ENCODE assay signal across 8 mouse cellular contexts in the genomic region with DNA sequence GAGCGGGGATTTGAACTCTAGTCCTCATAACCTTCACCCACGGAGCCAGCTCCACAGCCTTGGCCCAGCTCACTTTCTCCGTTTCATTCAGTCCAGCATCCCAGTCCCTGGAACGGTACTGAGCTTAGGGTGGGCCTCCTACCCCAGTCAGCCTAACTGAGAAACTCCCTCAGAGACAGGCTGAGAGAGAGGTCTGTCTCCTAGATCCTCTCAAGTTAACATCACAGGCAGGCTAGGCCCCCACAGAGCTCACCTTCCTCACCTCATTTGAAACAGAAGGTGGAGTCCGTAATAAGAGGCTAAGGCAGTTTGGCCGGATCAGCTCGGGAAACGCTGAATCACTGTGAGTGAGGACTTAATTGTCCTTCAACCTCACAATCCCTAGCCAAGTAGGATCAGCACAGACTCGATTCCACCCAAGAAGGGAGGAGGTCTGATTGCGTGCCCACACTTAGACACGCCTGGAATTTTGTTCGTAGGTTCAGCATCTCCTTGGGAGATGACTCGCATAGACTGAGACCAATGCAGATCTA. TPM values are rescaled to one million over a fixed set of nuclear protein-coding genes. Genes with fewer than 3 reads are reported as not detected.
DNase-seq lines count a peak whose midpoint lies in the region; ATAC-seq and TF ChIP-seq lines count a peak whose summit lies in the region.

No protein-coding gene starts in this region.

- peak; percentile 13 for DNase-seq in embryo, embryonic 10 days (ENCODE audit: low spot score)
- no peak for DNase-seq in embryo, embryonic 9.5 days (ENCODE audit: extremely low spot score)
- DNase-seq in CH12.LX (ENCODE audit: extremely low read depth) = no peak
- no peak for DNase-seq in frontal cortex, postnatal 14 days (ENCODE audit: low spot score in 2 of 2)
- DNase-seq in cerebellum, adult 18-20 months = no peak

- H3K4me3 ChIP-seq in CH12.LX (replicated peaks in 1 of 3; ENCODE audit: low read depth in 2 of 3, low read length in 2 of 3, poor library complexity in 1 of 3) = peak overlapping the region in 2 of 3 experiments; percentile 6 to 49
- H3K4me3 ChIP-seq in forebrain, embryonic 13.5 days = peak overlapping the region; percentile 37
- peak overlapping the region; percentile 47; the same call in 1 of the 2 replicates for H3K4me3 ChIP-seq in liver, embryonic 15.5 days (replicated peaks)

- no peak for TF ChIP-seq RAD21 in CH12.LX (IDR thresholded peaks at IDR 0.05; ENCODE audit: low read depth, low read length)

- WGBS in forebrain, embryonic 13.5 days = 25% methylated on average over 13 of the region's 13 CpGs
- WGBS in liver, embryonic 15.5 days (ENCODE audit: insufficient replicate concordance) = 17% methylated on average over 13 of the region's 13 CpGs

- no peaks in the 10 kb centered on the region for H3K79me2 ChIP-seq in CH12.LX (replicated peaks; ENCODE audit: control insufficient read depth, extremely low read depth, insufficient read depth, poor library complexity, severe bottlenecking)

- H3K9me3 ChIP-seq in CH12.LX (replicated peaks; ENCODE audit: low read length) = peaks cover 12% of the 10 kb centered on the region
- H3K9me3 ChIP-seq in forebrain, embryonic 13.5 days (replicated peaks) = peaks cover 5% of the 10 kb centered on the region
- no peaks in the 10 kb centered on the region for H3K9me3 ChIP-seq in liver, embryonic 15.5 days (replicated peaks)

- ATAC-seq in forebrain, embryonic 13.5 days = no peak
- ATAC-seq in liver, embryonic 15.5 days (ENCODE audit: insufficient read depth) = no peak
- no peak for ATAC-seq in monocyte, adult 5-6 weeks (replicated peaks; ENCODE audit: insufficient number of reproducible peaks, low FRiP score, low TSS enrichment, poor library complexity, severe bottlenecking)

- peaks cover 19 to 32% of the 10 kb centered on the region in 2 experiments for H3K4me1 ChIP-seq in CH12.LX (ENCODE audit: control insufficient read depth in 1 of 2, insufficient read depth in 2 of 2)
- H3K4me1 ChIP-seq in forebrain, embryonic 13.5 days = peaks cover 20% of the 10 kb centered on the region
- H3K4me1 ChIP-seq in liver, embryonic 15.5 days (replicated peaks) = peaks cover 12% of the 10 kb centered on the region

- dilution Hi-C loops in CH12.LX (cut with MboI; ENCODE audit: extremely low pct_ligation_motif_present, extremely low pct_unique_long_range_greater_than_20kb, low sequenced_read_pairs) = no loop called here

- no peak for TF ChIP-seq EP300 in CH12.LX (IDR thresholded peaks at IDR 0.05; ENCODE audit: low read length)

- no peak for TF ChIP-seq POLR2A in CH12.LX (IDR thresholded peaks at IDR 0.05; ENCODE audit: low read depth, low read length)

- H3K27me3 ChIP-seq in CH12.LX (replicated peaks) = peaks cover 71% of the 10 kb centered on the region
- H3K27me3 ChIP-seq in forebrain, embryonic 13.5 days = peaks cover 58% of the 10 kb centered on the region
- peaks cover 68% of the 10 kb centered on the region for H3K27me3 ChIP-seq in liver, embryonic 15.5 days

- H3K27ac ChIP-seq in CH12.LX (ENCODE audit: insufficient read depth, low read depth) = no peak overlapping the region
- no peak overlapping the region for H3K27ac ChIP-seq in forebrain, embryonic 13.5 days
- H3K27ac ChIP-seq in liver, embryonic 15.5 days (replicated peaks) = no peak overlapping the region

- no peak overlapping the region for H3K9ac ChIP-seq in CH12.LX (ENCODE audit: insufficient read depth, low read depth)
- no peak overlapping the region for H3K9ac ChIP-seq in forebrain, embryonic 13.5 days
- H3K9ac ChIP-seq in liver, embryonic 15.5 days = no peak overlapping the region

- H3K4me2 ChIP-seq in CH12.LX (ENCODE audit: insufficient read depth, low read depth, poor library complexity, severe bottlenecking) = peak overlapping the region; percentile 64; the same call in 1 of the 2 replicates
- H3K4me2 ChIP-seq in forebrain, embryonic 13.5 days = peak overlapping the region; percentile 72
- peak overlapping the region; percentile 73 for H3K4me2 ChIP-seq in liver, embryonic 15.5 days

- H3K36me3 ChIP-seq in CH12.LX (replicated peaks in 1 of 2; ENCODE audit: control insufficient read depth in 1 of 2, insufficient read depth in 1 of 2, low read length in 1 of 2) = no peaks in the 10 kb centered on the region
- no peaks in the 10 kb centered on the region for H3K36me3 ChIP-seq in forebrain, embryonic 13.5 days (ENCODE audit: poor library complexity, severe bottlenecking)
- no peaks in the 10 kb centered on the region for H3K36me3 ChIP-seq in liver, embryonic 15.5 days (replicated peaks)

- no peak for TF ChIP-seq CTCF in CH12.LX (conservative IDR thresholded peaks at IDR 0.05 in 1 of 2, IDR thresholded peaks at IDR 0.05 in 1 of 2; ENCODE audit: low read depth in 2 of 2, low read length in 2 of 2)

- in situ Hi-C loops in CH12.LX (cut with MboI; ENCODE audit: low pct_ligation_motif_present, low pct_unique_long_range_greater_than_20kb, low sequenced_read_pairs) = loop anchor here (10.0 to 25.0 kb wide), 4 partner anchors 53 to 580 kb away; partner anchors contain the start of genes Chaf1b and Cldn14

TF ChIP-seq in CH12.LX, 34 proteins besides CTCF, POLR2A, EP300 and RAD21:
- TF ChIP-seq NRF1 (IDR thresholded peaks at IDR 0.05; ENCODE audit: low read depth, low read length) = no peak
- no peak for TF ChIP-seq MXI1 (IDR thresholded peaks at IDR 0.05; ENCODE audit: low read depth, low read length)
- no peak for TF ChIP-seq UBTF (IDR thresholded peaks at IDR 0.05; ENCODE audit: low read depth, low read length)
- no peak for TF ChIP-seq TBP (conservative IDR thresholded peaks at IDR 0.05; ENCODE audit: low read depth, low read length)
- no peak for TF ChIP-seq SIN3A (IDR thresholded peaks at IDR 0.05; ENCODE audit: low read length)
- no peak for TF ChIP-seq PAX5 (IDR thresholded peaks at IDR 0.05; ENCODE audit: low read length)
- TF ChIP-seq KAT2A (IDR thresholded peaks at IDR 0.05; ENCODE audit: insufficient replicate concordance, low read length) = no peak
- TF ChIP-seq JUND (conservative IDR thresholded peaks at IDR 0.05; ENCODE audit: low read depth, low read length) = no peak
- TF ChIP-seq CHD1 (IDR thresholded peaks at IDR 0.05; ENCODE audit: low read depth, low read length) = no peak
- no peak for TF ChIP-seq GABPA (IDR thresholded peaks at IDR 0.05; ENCODE audit: insufficient replicate concordance, low read depth, low read length)
- no peak for TF ChIP-seq MEF2A (IDR thresholded peaks at IDR 0.05; ENCODE audit: borderline replicate concordance, low read depth, low read length)
- no peak for TF ChIP-seq TCF12 (IDR thresholded peaks at IDR 0.05; ENCODE audit: low read depth, low read length)
- TF ChIP-seq ELF1 (IDR thresholded peaks at IDR 0.05; ENCODE audit: low read depth, low read length) = no peak
- no peak for TF ChIP-seq ZC3H11A (IDR thresholded peaks at IDR 0.05; ENCODE audit: low read depth, low read length)
- no peak for TF ChIP-seq MYC (IDR thresholded peaks at IDR 0.05; ENCODE audit: low read depth, low read length)
- TF ChIP-seq ZMIZ1 (IDR thresholded peaks at IDR 0.05; ENCODE audit: low read depth, low read length) = no peak

RNA-seq across cellular contexts. Expression of gene Cbr3, which starts 0.8 kb away (rescaled TPM):
- 10.8 and 11.1 TPM in 2 replicates for total RNA-seq in CH12.LX (2012; rRNA removed)
- total RNA-seq in CH12.LX (2014; rRNA removed) = 7.8 and 8.0 TPM in 2 replicates
- 9.8 and 11.7 TPM in 2 replicates for polyA plus RNA-seq in CH12.LX (2012; ENCODE audit: insufficient read length, low read depth)
- 0.15 TPM in 1 of 2 replicates, not detected in the other for polyA plus RNA-seq in forebrain, embryonic 13.5 days (2015; fragmentation: Nextera tagmentation; extraction: Ambion mirVana)
- 0.38 and 0.48 TPM in 2 replicates for polyA plus RNA-seq in liver, embryonic 15.5 days (2015; fragmentation: Nextera tagmentation; extraction: Ambion mirVana)
- total RNA-seq in monocyte, adult 5-6 weeks (2017) = 0.53 to 1.1 TPM (median 0.87 TPM) in 3 replicates

RNA-seq across cellular contexts. Expression of gene Dop1b, which starts 29.5 kb away (rescaled TPM):
- total RNA-seq in CH12.LX (2012; rRNA removed) = 2.4 and 4.5 TPM in 2 replicates
- 0.90 and 1.5 TPM in 2 replicates for total RNA-seq in CH12.LX (2014; rRNA removed)
- 1.7 and 3.1 TPM in 2 replicates for polyA plus RNA-seq in CH12.LX (2012; ENCODE audit: insufficient read length, low read depth)
- polyA plus RNA-seq in forebrain, embryonic 13.5 days (2015; fragmentation: Nextera tagmentation; extraction: Ambion mirVana) = 17.1 and 18.3 TPM in 2 replicates
- 12.2 and 15.8 TPM in 2 replicates for polyA plus RNA-seq in liver, embryonic 15.5 days (2015; fragmentation: Nextera tagmentation; extraction: Ambion mirVana)
- 15.1 to 33.2 TPM (median 15.3 TPM) in 3 replicates for total RNA-seq in monocyte, adult 5-6 weeks (2017)

RNA-seq across cellular contexts. Expression of gene Gm5678, which starts 54.3 kb away (rescaled TPM):
- not detected in 2 replicates for total RNA-seq in CH12.LX (2012; rRNA removed)
- not detected in 2 replicates for total RNA-seq in CH12.LX (2014; rRNA removed)
- polyA plus RNA-seq in CH12.LX (2012; ENCODE audit: insufficient read length, low read depth) = not detected in 2 replicates
- not detected in 2 replicates for polyA plus RNA-seq in forebrain, embryonic 13.5 days (2015; fragmentation: Nextera tagmentation; extraction: Ambion mirVana)
- not detected in 2 replicates for polyA plus RNA-seq in liver, embryonic 15.5 days (2015; fragmentation: Nextera tagmentation; extraction: Ambion mirVana)
- total RNA-seq in monocyte, adult 5-6 weeks (2017) = not detected in 3 replicates
